Mouse (Mus musculus) lung, postnatal 0 days (tissue): ENCODE measurements at regions not wholly inside any gene's neighbourhood (a gene's known extent, or its start where the extent isn't known, plus 50 kb on each side); places are given as distances from the start of the nearest gene placed in this dataset.

Experiments
- CTCF ChIP-seq: IDR thresholded peaks from 2 replicates; pipeline ENCODE4 v1.5.1; 2016; ENCODE audit warnings: antibody characterized with exemption, mild to moderate bottlenecking
- EP300 ChIP-seq: IDR thresholded peaks from 2 replicates; pipeline ENCODE4 v1.6.1; 2016; ENCODE audit warnings: antibody characterized with exemption, mild to moderate bottlenecking, control low read depth

- TF ChIP-seq CTCF (no peak), EP300 (no peak)
Observed at GRCm38 (mm10) chr2:74073396-74073795, 162.3 kb upstream of the Atp5g3 start.
